Mouse (Mus musculus) gastrocnemius, postnatal 25 days (tissue): ENCODE measurements around the gene Cyp27a1. TPM values are rescaled to one million over a fixed set of nuclear protein-coding genes. Genes with fewer than 3 reads are reported as not detected.
A peak's percentile ranks its signal among the peaks of the same experiment; 100 is the strongest.

ENCODE experiments used
- DNase-seq: peaks from one replicate; pipeline ENCODE4 v3.0.0; 2022
- total RNA-seq, 2 experiments: library from RNA; stranded (reverse); gene quantifications; 1 replicate in 1 of 2; 2 replicates in 1 of 2; pipeline ENCODE4 v1.2.3; 2021

Gene Cyp27a1
- total RNA-seq, 2 experiments from 2014 or later: 32.4 to 36.4 TPM

DNA sequence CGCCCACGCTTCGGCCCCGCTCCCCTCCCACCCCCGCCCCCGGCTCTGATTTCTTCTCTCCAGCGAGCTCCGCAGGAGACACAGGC, 58.3 kb downstream of the Cyp27a1 start, which contains the start of gene Wnt6:
Gene Wnt6, plus strand, starts transcription at position 48 of the 86 bp plus-strand sequence.
- DNase-seq: no peak

GRCm38 (mm10) chr1:74771931-74772620, 58.7 kb downstream of the Cyp27a1 start:
- no peak for DNase-seq

GRCm38 (mm10) chr1:74773136-74773535, 59.8 kb downstream of the Cyp27a1 start:
- DNase-seq: peak; percentile 85

DNA sequence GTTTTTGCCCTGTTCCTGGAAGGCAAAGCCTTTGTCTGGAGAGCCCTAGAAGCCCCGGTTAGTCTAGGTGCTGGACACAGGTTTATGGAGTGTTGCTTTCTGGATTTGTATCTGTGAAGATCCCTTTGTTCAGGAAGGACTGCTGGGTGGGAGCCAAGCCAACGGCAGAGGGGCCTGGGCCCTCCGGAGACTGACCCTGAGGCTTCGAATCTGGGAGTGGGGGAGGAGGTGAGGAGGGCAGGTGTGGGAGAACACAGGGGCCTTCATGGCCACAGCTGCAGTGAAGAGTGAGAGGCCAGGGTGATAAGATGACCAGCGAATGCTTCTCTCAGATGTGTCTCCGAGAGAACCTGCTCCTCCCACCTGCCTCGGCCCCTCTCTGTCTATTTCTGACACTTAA, 60.7 kb downstream of the Cyp27a1 start:
- no peak for DNase-seq

DNA sequence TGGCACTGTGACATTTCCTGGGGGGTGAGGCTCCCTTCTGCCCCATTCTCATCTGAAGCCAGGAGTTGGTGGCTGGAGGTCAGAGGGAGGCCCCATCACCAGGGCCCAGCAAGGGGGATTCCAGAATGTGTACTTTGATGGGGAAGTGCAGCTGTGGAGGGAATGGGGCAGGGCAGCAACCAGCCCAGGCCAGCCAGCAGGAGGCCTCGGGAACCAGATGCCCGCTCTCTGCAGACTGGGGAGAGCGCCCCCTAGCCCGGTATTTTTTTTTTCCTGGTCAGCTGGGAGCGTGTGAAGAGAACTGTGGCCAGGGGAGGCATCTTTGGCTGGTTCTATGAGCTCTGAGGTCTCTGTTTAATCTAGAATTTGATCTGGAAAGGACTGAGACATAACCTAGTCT, 62.4 kb downstream of the Cyp27a1 start:
- no peak for DNase-seq

DNA sequence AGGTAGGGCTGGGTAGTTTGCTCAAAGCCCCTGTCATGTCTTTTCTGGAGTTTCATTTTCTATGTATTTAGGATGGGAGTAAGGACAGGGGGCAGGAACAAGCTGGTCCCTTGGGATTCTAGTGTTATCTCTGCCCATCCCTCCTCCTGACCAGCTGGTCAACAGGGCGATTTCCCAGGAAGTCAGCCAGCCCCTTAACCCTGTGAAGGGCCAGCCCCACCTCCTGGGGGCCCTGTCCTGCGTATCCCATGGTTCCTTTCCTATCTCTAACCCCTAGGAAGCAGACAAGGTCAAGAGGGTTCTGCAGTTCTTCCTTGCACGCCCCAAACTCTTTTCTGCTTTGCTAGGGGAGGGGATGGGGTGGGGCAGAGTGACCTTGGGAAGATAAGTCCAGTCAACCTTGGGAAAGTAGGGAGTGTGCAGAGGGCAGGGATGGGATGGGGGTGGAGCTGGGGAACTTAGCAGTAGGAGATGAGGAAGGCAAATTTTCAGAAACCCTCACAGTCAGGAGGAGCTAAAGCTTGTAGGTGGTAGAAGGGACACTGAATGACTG, 65.6 kb downstream of the Cyp27a1 start:
- DNase-seq: no peak

DNA sequence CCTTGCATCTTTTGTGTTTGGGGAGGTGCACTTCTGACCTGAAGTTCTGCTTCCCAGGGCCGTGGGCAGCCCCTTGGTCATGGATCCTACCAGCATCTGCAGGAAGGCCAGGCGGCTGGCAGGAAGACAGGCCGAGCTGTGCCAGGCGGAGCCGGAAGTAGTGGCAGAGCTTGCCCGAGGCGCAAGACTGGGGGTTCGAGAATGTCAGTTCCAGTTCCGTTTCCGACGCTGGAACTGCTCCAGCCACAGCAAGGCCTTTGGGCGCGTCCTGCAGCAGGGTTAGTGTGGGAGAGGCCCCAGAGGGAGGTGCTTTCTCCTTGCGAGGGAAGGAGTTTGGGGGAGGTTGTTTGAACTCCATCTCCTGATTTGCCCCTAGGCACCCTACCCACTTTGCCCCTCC, 68.7 kb downstream of the Cyp27a1 start:
- DNase-seq: no peak

GRCm38 (mm10) chr1:74783554-74783953, 70.2 kb downstream of the Cyp27a1 start:
- no peak for DNase-seq

DNA sequence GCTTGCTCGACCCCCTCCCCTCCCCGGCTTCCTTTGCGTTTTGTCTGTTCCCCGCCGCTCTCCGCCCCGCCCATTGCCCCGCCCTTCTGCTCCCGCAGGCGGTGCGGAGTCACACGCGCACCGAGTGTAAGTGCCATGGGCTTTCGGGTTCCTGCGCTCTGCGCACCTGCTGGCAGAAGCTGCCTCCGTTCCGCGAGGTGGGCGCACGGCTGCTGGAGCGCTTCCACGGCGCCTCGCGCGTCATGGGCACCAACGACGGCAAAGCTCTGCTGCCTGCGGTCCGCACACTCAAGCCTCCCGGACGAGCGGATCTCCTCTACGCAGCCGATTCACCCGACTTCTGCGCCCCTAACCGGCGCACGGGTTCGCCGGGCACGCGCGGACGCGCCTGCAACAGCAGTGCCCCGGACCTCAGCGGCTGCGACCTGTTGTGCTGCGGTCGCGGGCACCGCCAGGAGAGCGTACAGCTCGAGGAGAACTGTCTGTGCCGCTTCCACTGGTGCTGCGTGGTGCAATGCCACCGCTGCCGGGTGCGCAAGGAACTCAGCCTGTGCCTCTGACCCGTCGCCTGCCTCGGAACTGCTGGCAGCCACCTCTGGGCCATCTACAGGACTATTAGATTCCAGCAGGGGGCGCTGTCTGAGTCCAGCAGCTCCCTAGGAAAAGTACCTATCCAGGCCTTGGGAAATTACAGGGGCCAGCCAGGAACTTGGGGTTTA, 70.8 kb downstream of the Cyp27a1 start:
- DNase-seq: no peak

Other genes with a start within 250 kb of the Cyp27a1 start
- gene Cnot9, start 207.5 kb upstream of the Cyp27a1 start, total RNA-seq: 10 to 100 TPM; 12.3 to 12.5 TPM
- 10 to 100 TPM; 43.2 to 72.4 TPM for gene Plcd4, start 170.7 kb upstream of the Cyp27a1 start, total RNA-seq
- gene Usp37, start 169.3 kb upstream of the Cyp27a1 start, total RNA-seq: 1 to 10 TPM; 6.8 to 8.3 TPM
- 10 to 100 TPM in 1 of 2 experiments, 1 to 10 TPM in 1; 9.3 to 10.1 TPM for gene Zfp142, start 125.3 kb upstream of the Cyp27a1 start, total RNA-seq
- 10 to 100 TPM; 18.6 to 21.0 TPM for gene Bcs1l, start 125.3 kb upstream of the Cyp27a1 start, total RNA-seq
- 10 to 100 TPM; 13.1 to 17.5 TPM for gene Rnf25, start 112.2 kb upstream of the Cyp27a1 start, total RNA-seq
- under 1 TPM; 0.84 to 0.96 TPM for gene Stk36, start 112.1 kb upstream of the Cyp27a1 start, total RNA-seq
- gene Ttll4, start 51.8 kb upstream of the Cyp27a1 start, total RNA-seq: 10 to 100 TPM; 10.8 to 11.4 TPM
- 10 to 100 TPM; 54.4 to 93.4 TPM for gene Prkag3, start 35.6 kb downstream of the Cyp27a1 start, total RNA-seq
- gene Wnt6, start 58.3 kb downstream of the Cyp27a1 start, total RNA-seq: under 1 TPM; 0.46 TPM
- not detected for gene Wnt10a, start 77.9 kb downstream of the Cyp27a1 start, total RNA-seq
- not detected for gene Cdk5r2, start 141.4 kb downstream of the Cyp27a1 start, total RNA-seq
- not detected for gene Fev, start 171.8 kb downstream of the Cyp27a1 start, total RNA-seq
- gene Cryba2, start 179.6 kb downstream of the Cyp27a1 start, total RNA-seq: not detected
- gene Cfap65, start 222.0 kb downstream of the Cyp27a1 start, total RNA-seq: not detected
- gene Ihh, start 238.1 kb downstream of the Cyp27a1 start, total RNA-seq: under 1 TPM in 1 of 2 experiments, not detected in 1; 0.15 TPM